In genomic region chr4:123562177-123562815, GRCm38 (mm10) we compare ENCODE assay signal across 23 mouse cellular contexts.
DNase-seq lines count a peak whose midpoint lies in the region; ATAC-seq and TF ChIP-seq lines count a peak whose summit lies in the region.
"Had no signal": no experiment of that assay in that cellular context is flagged by ENCODE, and none has a peak within 500 bp of the region (broad histone marks: within the 10 kb centered on the region; RNA-seq: fewer than 3 reads in every experiment).

No protein-coding gene starts in this region.

- ATAC-seq in heart, embryonic 15.5 days (replicated peaks; ENCODE audit: insufficient number of reproducible peaks, insufficient read depth, low FRiP score, low read depth): no peak
- 0 out of 2 replicates have a peak, but pooled peaks have one; percentile 18 for ATAC-seq in megakaryocyte progenitor cell, adult 5-6 weeks (replicated peaks; ENCODE audit: poor library complexity)
- no peak for ATAC-seq in hindbrain, embryonic 12.5 days (ENCODE audit: low FRiP score)
- ATAC-seq: forebrain, embryonic 14.5 days; intestine, embryonic 15.5 days; midbrain, embryonic 13.5 days had no signal

- no peak for TF ChIP-seq POLR2A in liver, adult 2 months (IDR thresholded peaks at IDR 0.05; ENCODE audit: extremely low read depth, insufficient read depth, low read length)

- whole genome bisulfite sequencing in liver, adult 2 months: 47% methylated on average over 3 of the region's 3 CpGs
- WGBS in heart, embryonic 15.5 days: 31% methylated on average over 3 of the region's 3 CpGs
- 86% methylated on average over 3 of the region's 3 CpGs for WGBS in hindbrain, embryonic 12.5 days

- intact Hi-C loops in gastrocnemius, adult 2 months (cut with DNase I): no loop called here
- intact Hi-C loops in gastrocnemius, postnatal 14 days (cut with DNase I; ENCODE audit: low total_unique reads): no loop called here

- no peak for TF ChIP-seq CTCF in gastrocnemius, adult 2 months (IDR thresholded peaks at IDR 0.05)
- TF ChIP-seq CTCF in liver, adult 2 months (IDR thresholded peaks at IDR 0.05; ENCODE audit: low read depth, low read length): no peak

- peak overlapping the region; percentile 5; the same call in 1 of the 2 replicates for H3K27ac ChIP-seq in gastrocnemius, adult 2 months
- 0 out of 2 replicates have a peak overlapping the region, but pooled peaks have one; percentile 10 for H3K27ac ChIP-seq in liver, adult 2 months (replicated peaks; ENCODE audit: insufficient read depth, low read depth, low read length)
- peak overlapping the region; percentile 95 for H3K27ac ChIP-seq in heart, embryonic 15.5 days
- H3K27ac ChIP-seq in hindbrain, embryonic 12.5 days: no peak overlapping the region
- H3K27ac ChIP-seq: embryonic facial prominence, embryonic 13.5 days; hindbrain, embryonic 13.5 days; intestine, embryonic 15.5 days; liver, embryonic 13.5 days; midbrain, embryonic 13.5 days; stomach, embryonic 15.5 days had no signal

- no peak overlapping the region for H3K4me3 ChIP-seq in gastrocnemius, adult 2 months
- no peak overlapping the region for H3K4me3 ChIP-seq in liver, adult 2 months (ENCODE audit: insufficient read depth, low read depth, low read length)
- H3K4me3 ChIP-seq in heart, embryonic 15.5 days: peak overlapping the region; percentile 36; the same call in 1 of the 2 replicates
- no peak overlapping the region for H3K4me3 ChIP-seq in hindbrain, embryonic 12.5 days
- H3K4me3 ChIP-seq: embryonic facial prominence, embryonic 13.5 days; hindbrain, embryonic 13.5 days; intestine, embryonic 15.5 days; liver, embryonic 13.5 days; midbrain, embryonic 13.5 days; stomach, embryonic 15.5 days had no signal

- no peaks in the 10 kb centered on the region for H3K9me3 ChIP-seq in heart, embryonic 15.5 days (replicated peaks)
- H3K9me3 ChIP-seq in hindbrain, embryonic 12.5 days (replicated peaks): no peaks in the 10 kb centered on the region
- H3K9me3 ChIP-seq: embryonic facial prominence, embryonic 13.5 days; hindbrain, embryonic 13.5 days; intestine, embryonic 15.5 days; liver, embryonic 13.5 days; midbrain, embryonic 13.5 days; stomach, embryonic 15.5 days had no signal

- no peak overlapping the region for H3K9ac ChIP-seq in liver, adult 2 months (ENCODE audit: low read depth, low read length)
- no peak overlapping the region for H3K9ac ChIP-seq in heart, embryonic 15.5 days
- no peak overlapping the region for H3K9ac ChIP-seq in hindbrain, embryonic 12.5 days
- H3K9ac ChIP-seq: embryonic facial prominence, embryonic 13.5 days; hindbrain, embryonic 13.5 days; intestine, embryonic 15.5 days; liver, embryonic 13.5 days; lung, embryonic 14.5 days; midbrain, embryonic 13.5 days; stomach, embryonic 15.5 days had no signal

- H3K36me3 ChIP-seq in liver, adult 2 months (ENCODE audit: control insufficient read depth, insufficient read depth, low read length): no peaks in the 10 kb centered on the region
- no peaks in the 10 kb centered on the region for H3K36me3 ChIP-seq in heart, embryonic 15.5 days
- H3K36me3 ChIP-seq in hindbrain, embryonic 12.5 days: no peaks in the 10 kb centered on the region
- H3K36me3 ChIP-seq: embryonic facial prominence, embryonic 13.5 days; hindbrain, embryonic 13.5 days; intestine, embryonic 15.5 days; liver, embryonic 13.5 days; midbrain, embryonic 13.5 days; stomach, embryonic 15.5 days had no signal

- H3K27me3 ChIP-seq in liver, adult 2 months (ENCODE audit: control insufficient read depth, insufficient read depth, low read length): no peaks in the 10 kb centered on the region
- H3K27me3 ChIP-seq in heart, embryonic 15.5 days: no peaks in the 10 kb centered on the region
- H3K27me3 ChIP-seq in hindbrain, embryonic 12.5 days: no peaks in the 10 kb centered on the region
- H3K27me3 ChIP-seq: embryonic facial prominence, embryonic 13.5 days; hindbrain, embryonic 13.5 days; intestine, embryonic 15.5 days; liver, embryonic 13.5 days; midbrain, embryonic 13.5 days; stomach, embryonic 15.5 days had no signal

- peaks cover 15% of the 10 kb centered on the region for H3K4me1 ChIP-seq in liver, adult 2 months (ENCODE audit: control insufficient read depth, insufficient read depth, low read length)
- peaks cover 53% of the 10 kb centered on the region for H3K4me1 ChIP-seq in heart, embryonic 15.5 days (replicated peaks)
- H3K4me1 ChIP-seq in hindbrain, embryonic 12.5 days: peaks cover 18% of the 10 kb centered on the region

- H3K79me2 ChIP-seq in liver, adult 2 months (ENCODE audit: control insufficient read depth, insufficient read depth, low read length): peaks cover 32% of the 10 kb centered on the region; the same call in 1 of the 2 replicates

- H3K4me2 ChIP-seq in heart, embryonic 15.5 days: peak overlapping the region; percentile 59
- H3K4me2 ChIP-seq in hindbrain, embryonic 12.5 days (replicated peaks): no peak overlapping the region
- H3K4me2 ChIP-seq: embryonic facial prominence, embryonic 13.5 days; hindbrain, embryonic 13.5 days; intestine, embryonic 15.5 days; liver, embryonic 13.5 days; lung, embryonic 14.5 days; midbrain, embryonic 13.5 days; stomach, embryonic 15.5 days had no signal

- no peak for DNase-seq in gastrocnemius, adult 2 months
- DNase-seq in gastrocnemius, postnatal 14 days: no peak
- no peak for DNase-seq in liver, adult 2 months (ENCODE audit: extremely low read depth, low read depth, low spot score)
- DNase-seq in liver: no peak
- no peak for DNase-seq in adrenal gland, adult (ENCODE audit: inconsistent age in 2 of 2, low spot score in 1 of 2)
- DNase-seq: adrenal gland, adult 8-10 months; cerebellum, adult 9-11 months; kidney, adult 9 months; kidney, postnatal 25 days; liver, embryonic 13.5 days; lung, embryonic 14.5 days; lung, postnatal 36 days; spleen, adult 18-20 months; thymus, adult 2 months had no signal
